Mouse (Mus musculus): ENCODE measurements around the gene Trim80. TPM values are rescaled to one million over a fixed set of nuclear protein-coding genes. Genes with fewer than 3 reads are reported as not detected.

Gene Trim80
- polyA plus RNA-seq, 1 experiment: not detected

- TF ChIP-seq GATA1 (IDR thresholded peaks at IDR 0.05; ENCODE audit: low read length): no peak
Observed at GRCm38 (mm10) chr11:115473626-115474275, 33.4 kb downstream of the Trim80 start.

- no peak for TF ChIP-seq GATA1 (IDR thresholded peaks at IDR 0.05; ENCODE audit: low read length)
Observed at GRCm38 (mm10) chr11:115475025-115475757, 34.8 kb downstream of the Trim80 start, which contains the start of gene Armc7. TSS of gene Armc7 (plus strand) at chr11:115475667.

GRCm38 (mm10) chr11:115475758-115476237, 35.5 kb downstream of the Trim80 start:
- TF ChIP-seq GATA1 (IDR thresholded peaks at IDR 0.05; ENCODE audit: low read length): no peak

- TF ChIP-seq GATA1 (IDR thresholded peaks at IDR 0.05; ENCODE audit: low read length): no peak
Observed at GRCm38 (mm10) chr11:115478296-115478938, 38.1 kb downstream of the Trim80 start.

GRCm38 (mm10) chr11:115481553-115482259, 41.4 kb downstream of the Trim80 start:
- TF ChIP-seq GATA1 (IDR thresholded peaks at IDR 0.05; ENCODE audit: low read length): no peak

GRCm38 (mm10) chr11:115483278-115483677, 42.9 kb downstream of the Trim80 start:
- no peak for TF ChIP-seq GATA1 (IDR thresholded peaks at IDR 0.05; ENCODE audit: low read length)

- TF ChIP-seq GATA1 (IDR thresholded peaks at IDR 0.05; ENCODE audit: low read length): no peak
Observed at GRCm38 (mm10) chr11:115483726-115484125, 43.4 kb downstream of the Trim80 start.

GRCm38 (mm10) chr11:115485155-115485554, 44.8 kb downstream of the Trim80 start:
- no peak for TF ChIP-seq GATA1 (IDR thresholded peaks at IDR 0.05; ENCODE audit: low read length)

GRCm38 (mm10) chr11:115488551-115489104, 48.3 kb downstream of the Trim80 start:
- no peak for TF ChIP-seq GATA1 (IDR thresholded peaks at IDR 0.05; ENCODE audit: low read length)

GRCm38 (mm10) chr11:115490441-115491355, 50.4 kb downstream of the Trim80 start:
- no peak for TF ChIP-seq GATA1 (IDR thresholded peaks at IDR 0.05; ENCODE audit: low read length)

- TF ChIP-seq GATA1 (IDR thresholded peaks at IDR 0.05; ENCODE audit: low read length): no peak
Observed at GRCm38 (mm10) chr11:115491356-115492083, 51.2 kb downstream of the Trim80 start, which contains the start of gene Nt5c. TSS of gene Nt5c (minus strand) at chr11:115491862.

- no peak for TF ChIP-seq GATA1 (IDR thresholded peaks at IDR 0.05; ENCODE audit: low read length)
Observed at GRCm38 (mm10) chr11:115492387-115492786, 52.0 kb downstream of the Trim80 start.

Other genes starting within 250 kb of the Trim80 start
- gene Grin2c, start 173.3 kb upstream of the Trim80 start, polyA plus RNA-seq (2012): not detected in 2 replicates
- gene Fdxr, start 163.5 kb upstream of the Trim80 start, polyA plus RNA-seq (2012): 43.5 and 49.9 TPM in 2 replicates
- not detected in 2 replicates for gene Fads6, start 142.9 kb upstream of the Trim80 start, polyA plus RNA-seq (2012)
- not detected in 2 replicates for gene Otop2, start 133.4 kb upstream of the Trim80 start, polyA plus RNA-seq (2012)
- not detected in 2 replicates for gene Ush1g, start 118.5 kb upstream of the Trim80 start, polyA plus RNA-seq (2012)
- gene Otop3, start 105.8 kb upstream of the Trim80 start, polyA plus RNA-seq (2012): not detected in 2 replicates
- not detected in 2 replicates for gene Hid1, start 72.8 kb upstream of the Trim80 start, polyA plus RNA-seq (2012)
- not detected in 2 replicates for gene Cdr2l, start 58.6 kb upstream of the Trim80 start, polyA plus RNA-seq (2012)
- gene Mrpl58, start 36.8 kb upstream of the Trim80 start, polyA plus RNA-seq (2012): 63.1 and 82.2 TPM in 2 replicates
- 69.9 and 151 TPM in 2 replicates for gene Atp5h, start 20.6 kb upstream of the Trim80 start, polyA plus RNA-seq (2012)
- 21.0 and 30.9 TPM in 2 replicates for gene Kctd2, start 20.4 kb upstream of the Trim80 start, polyA plus RNA-seq (2012)
- not detected in 2 replicates for gene Slc16a5, start 21.9 kb downstream of the Trim80 start, polyA plus RNA-seq (2012)
- 22.5 and 23.0 TPM in 2 replicates for gene Armc7, start 35.1 kb downstream of the Trim80 start, polyA plus RNA-seq (2012)
- 142 and 157 TPM in 2 replicates for gene Nt5c, start 51.3 kb downstream of the Trim80 start, polyA plus RNA-seq (2012)
- 254 and 306 TPM in 2 replicates for gene Jpt1, start 73.8 kb downstream of the Trim80 start, polyA plus RNA-seq (2012)
- gene Sumo2, start 95.7 kb downstream of the Trim80 start, polyA plus RNA-seq (2012): 337 and 347 TPM in 2 replicates
- 55.2 and 57.4 TPM in 2 replicates for gene Nup85, start 123.9 kb downstream of the Trim80 start, polyA plus RNA-seq (2012)
- gene Mrps7, start 163.4 kb downstream of the Trim80 start, polyA plus RNA-seq (2012): 66.9 and 85.8 TPM in 2 replicates
- gene Gga3, start 163.5 kb downstream of the Trim80 start, polyA plus RNA-seq (2012): 73.5 and 127 TPM in 2 replicates
- gene Mif4gd, start 172.4 kb downstream of the Trim80 start, polyA plus RNA-seq (2012): 30.0 and 42.5 TPM in 2 replicates
- gene Slc25a19, start 187.8 kb downstream of the Trim80 start, polyA plus RNA-seq (2012): 23.0 and 23.2 TPM in 2 replicates

Measured in G1E-ER4 (cell line).